Mouse (Mus musculus) hindbrain, embryonic 11.5 days (tissue): ENCODE data around the gene Map4k1. TPM values are rescaled to one million over a fixed set of nuclear protein-coding genes. Genes with fewer than 3 reads are reported as not detected.

Experiments used
- ATAC-seq: fragments of 200-750 bp; cut with Nextera tagmentation; 2 replicates; pipeline ENCODE4 v1.8.0; 2017; ENCODE audit warnings: mild to moderate bottlenecking, moderate TSS enrichment, moderate library complexity; ENCODE audit not compliant: low FRiP score
- DNase-seq: peaks from one replicate; pipeline ENCODE4 v3.0.0-alpha.2; 2015; ENCODE audit warnings: low spot score
- H3K27ac ChIP-seq: fragments of 300-500 bp; sonication (generic); 2 replicates; pipeline ENCODE4 v1.5.1; 2014; ENCODE audit warnings: mild to moderate bottlenecking, low read depth, low read length
- H3K27me3 ChIP-seq: fragments of 300-500 bp; sonication (generic); 2 replicates; pipeline ENCODE4 v1.6.1; 2014; ENCODE audit warnings: mild to moderate bottlenecking, low read length, moderate library complexity, mixed read lengths; ENCODE audit not compliant: control insufficient read depth, insufficient read depth
- H3K36me3 ChIP-seq: fragments of 300-500 bp; sonication (generic); 2 replicates; pipeline ENCODE4 v1.6.1; 2014; ENCODE audit warnings: mild to moderate bottlenecking, low read length, moderate library complexity, mixed read lengths; ENCODE audit not compliant: control insufficient read depth, insufficient read depth
- H3K4me1 ChIP-seq: fragments of 300-500 bp; sonication (generic); replicated peaks from 2 replicates; pipeline ENCODE4 v1.6.1; 2014; ENCODE audit warnings: low read length, mixed read lengths; ENCODE audit not compliant: control insufficient read depth, insufficient read depth
- H3K4me2 ChIP-seq: fragments of 300-500 bp; sonication (generic); replicated peaks from 2 replicates; pipeline ENCODE4 v1.6.1; 2014; ENCODE audit warnings: mild to moderate bottlenecking, low read depth, low read length
- H3K4me3 ChIP-seq: fragments of 300-500 bp; sonication (generic); 2 replicates; pipeline ENCODE4 v1.5.1; 2014; ENCODE audit warnings: low read depth, low read length
- H3K9ac ChIP-seq: fragments of 300-500 bp; sonication (generic); 2 replicates; pipeline ENCODE4 v1.6.1; 2014; ENCODE audit warnings: low read depth, low read length
- H3K9me3 ChIP-seq: fragments of 300-500 bp; sonication (generic); 2 replicates; pipeline ENCODE4 v1.6.1; 2016; ENCODE audit warnings: low read length; ENCODE audit not compliant: control insufficient read depth
- WGBS: fragments of 180-500 bp; shearing (Covaris S2); extraction: QIAGEN DNeasy Blood & Tissue Kit; methylation state at CpG from one replicate; pipeline ENCODE4 v1.1.7; 2014; 5-methylcytosine and 5-hydroxymethylcytosine counted together
- polyA plus RNA-seq: library from polyadenylated mRNA; unstranded; fragments of >200 nt; fragmentation: Nextera tagmentation; extraction: Ambion mirVana; gene quantifications from 2 replicates; pipeline ENCODE4 v1.2.1, GENCODE M21; 2014

Gene Map4k1
- polyA plus RNA-seq, 1 experiment from 2014 or later = 5.0 TPM

GRCm38 (mm10) chr7:29000651-29001605, 19.1 kb downstream of the Map4k1 start:
- Histone ChIP-seq H3K9ac (peak overlapping the region; percentile 68), H3K4me1 (no peaks in the 10 kb centered on the region), H3K9me3 (no peaks in the 10 kb centered on the region), H3K27ac (no peak overlapping the region), H3K36me3 (no peaks in the 10 kb centered on the region), H3K4me3 (peak overlapping the region; percentile 43), H3K4me2 (peak overlapping the region; percentile 78), H3K27me3 (no peaks in the 10 kb centered on the region)
- ATAC-seq (peak; percentile 74), DNase-seq (peak; percentile 88)
- 7% methylated on average over 43 of the region's 43 CpGs for WGBS

- 86% methylated on average over 9 of the region's 9 CpGs for WGBS
- no peak for ATAC-seq
- H3K36me3 ChIP-seq = no peaks in the 10 kb centered on the region
These were observed 25.6 kb downstream of the Map4k1 start for GRCm38 (mm10) chr7:29007224-29008101.

GRCm38 (mm10) chr7:29008171-29008570, 26.3 kb downstream of the Map4k1 start:
- Histone ChIP-seq H3K9me3 (no peaks in the 10 kb centered on the region), H3K4me2 (no peak overlapping the region), H3K4me1 (no peaks in the 10 kb centered on the region), H3K4me3 (no peak overlapping the region), H3K36me3 (no peaks in the 10 kb centered on the region), H3K27me3 (no peaks in the 10 kb centered on the region), H3K9ac (no peak overlapping the region), H3K27ac (no peak overlapping the region)
- DNase-seq (no peak), ATAC-seq (no peak)
- WGBS = 91% methylated on average over 10 of the region's 10 CpGs

More at GRCm38 (mm10) chr7:29007224-29008101, 25.6 kb downstream of the Map4k1 start:
- H3K4me3 ChIP-seq = no peak overlapping the region
- H3K4me2 ChIP-seq = no peak overlapping the region
- H3K9me3 ChIP-seq = no peaks in the 10 kb centered on the region
- no peaks in the 10 kb centered on the region for H3K4me1 ChIP-seq
- H3K27me3 ChIP-seq = no peaks in the 10 kb centered on the region
- no peak for DNase-seq
- no peak overlapping the region for H3K27ac ChIP-seq
- H3K9ac ChIP-seq = no peak overlapping the region

- Histone ChIP-seq H3K36me3 (no peaks in the 10 kb centered on the region), H3K27me3 (no peaks in the 10 kb centered on the region), H3K9me3 (no peaks in the 10 kb centered on the region), H3K4me2 (no peak overlapping the region), H3K4me1 (no peaks in the 10 kb centered on the region), H3K27ac (no peak overlapping the region), H3K4me3 (no peak overlapping the region), H3K9ac (no peak overlapping the region)
- 75% methylated on average over 9 of the region's 9 CpGs for WGBS
- no peak for DNase-seq
- ATAC-seq = no peak
These were observed 26.9 kb downstream of the Map4k1 start for GRCm38 (mm10) chr7:29008714-29009113.

GRCm38 (mm10) chr7:29014984-29015383, 33.1 kb downstream of the Map4k1 start:
- no peak for DNase-seq
- H3K9me3 ChIP-seq = 0 out of 2 replicates have a peak, but pooled peaks cover 2% of the 10 kb centered on the region
- peaks cover 2% of the 10 kb centered on the region; the same call in 1 of the 2 replicates for H3K4me1 ChIP-seq
- H3K4me2 ChIP-seq = no peak overlapping the region
- no peak overlapping the region for H3K27ac ChIP-seq
- WGBS = 92% methylated on average over 1 of the region's 1 CpGs
- H3K27me3 ChIP-seq = peaks cover 24% of the 10 kb centered on the region
- no peaks in the 10 kb centered on the region for H3K36me3 ChIP-seq
- H3K4me3 ChIP-seq = no peak overlapping the region
- no peak for ATAC-seq
- no peak overlapping the region for H3K9ac ChIP-seq

GRCm38 (mm10) chr7:29016440-29016839, 34.6 kb downstream of the Map4k1 start:
- Histone ChIP-seq H3K4me2 (no peak overlapping the region), H3K4me1 (peaks cover 2% of the 10 kb centered on the region; the same call in 1 of the 2 replicates), H3K9ac (no peak overlapping the region), H3K36me3 (no peaks in the 10 kb centered on the region), H3K4me3 (no peak overlapping the region), H3K9me3 (0 out of 2 replicates have a peak, but pooled peaks cover 2% of the 10 kb centered on the region), H3K27ac (no peak overlapping the region), H3K27me3 (peaks cover 33% of the 10 kb centered on the region)
- no peak for DNase-seq
- ATAC-seq = no peak
- WGBS = 89% methylated on average over 7 of the region's 7 CpGs

- WGBS = 87% methylated on average over 7 of the region's 7 CpGs
- ATAC-seq = no peak
These were observed 35.4 kb downstream of the Map4k1 start for GRCm38 (mm10) chr7:29017222-29017621.

GRCm38 (mm10) chr7:29019447-29020220, 37.8 kb downstream of the Map4k1 start:
- Histone ChIP-seq H3K4me2 (peak overlapping the region; percentile 56), H3K9me3 (0 out of 2 replicates have a peak, but pooled peaks cover 2% of the 10 kb centered on the region), H3K4me1 (peaks cover 2% of the 10 kb centered on the region; the same call in 1 of the 2 replicates), H3K4me3 (peak overlapping the region; percentile 36), H3K27me3 (peaks cover 33% of the 10 kb centered on the region), H3K36me3 (no peaks in the 10 kb centered on the region), H3K9ac (0 out of 2 replicates have a peak overlapping the region, but pooled peaks have one; percentile 28), H3K27ac (no peak overlapping the region)
- 5% methylated on average over 82 of the region's 88 CpGs for WGBS
- DNase-seq (peak; percentile 41), ATAC-seq (no peak)

More at GRCm38 (mm10) chr7:29017222-29017621, 35.4 kb downstream of the Map4k1 start:
- H3K27me3 ChIP-seq = peaks cover 33% of the 10 kb centered on the region
- H3K27ac ChIP-seq = no peak overlapping the region
- H3K9me3 ChIP-seq = 0 out of 2 replicates have a peak, but pooled peaks cover 2% of the 10 kb centered on the region
- H3K4me3 ChIP-seq = no peak overlapping the region
- H3K4me2 ChIP-seq = no peak overlapping the region
- peaks cover 2% of the 10 kb centered on the region; the same call in 1 of the 2 replicates for H3K4me1 ChIP-seq
- no peaks in the 10 kb centered on the region for H3K36me3 ChIP-seq
- no peak overlapping the region for H3K9ac ChIP-seq
- DNase-seq = no peak
